Mouse (Mus musculus) liver, adult (tissue): ENCODE data around the gene Bcl11b.

Source experiments
- GATA4 ChIP-seq: IDR thresholded peaks from 2 replicates; pipeline ENCODE4 v1.6.1; 2014; ENCODE audit warnings: mild to moderate bottlenecking, low read length; ENCODE audit not compliant: insufficient replicate concordance

Gene Bcl11b

DNA sequence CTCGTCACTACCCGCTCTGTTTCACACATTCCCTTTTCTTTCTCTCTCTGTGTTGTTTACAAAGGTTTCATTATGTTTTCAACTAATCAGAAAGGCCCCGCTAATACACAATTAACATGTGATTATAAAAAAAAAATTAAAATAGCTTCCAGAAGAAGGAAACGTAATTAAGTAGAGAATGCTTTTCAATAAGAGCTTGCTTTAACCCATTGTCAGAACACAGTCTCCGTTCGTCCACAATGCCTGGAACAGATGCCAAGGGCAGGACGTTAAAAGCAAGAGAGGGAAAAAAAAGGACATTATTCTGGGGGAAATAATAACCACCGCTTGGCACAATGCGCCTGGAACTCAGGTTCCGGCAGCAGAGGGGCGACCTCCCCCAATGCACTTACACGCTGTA is 71.3 kb downstream of the Bcl11b start:
- no peak for TF ChIP-seq GATA4

DNA sequence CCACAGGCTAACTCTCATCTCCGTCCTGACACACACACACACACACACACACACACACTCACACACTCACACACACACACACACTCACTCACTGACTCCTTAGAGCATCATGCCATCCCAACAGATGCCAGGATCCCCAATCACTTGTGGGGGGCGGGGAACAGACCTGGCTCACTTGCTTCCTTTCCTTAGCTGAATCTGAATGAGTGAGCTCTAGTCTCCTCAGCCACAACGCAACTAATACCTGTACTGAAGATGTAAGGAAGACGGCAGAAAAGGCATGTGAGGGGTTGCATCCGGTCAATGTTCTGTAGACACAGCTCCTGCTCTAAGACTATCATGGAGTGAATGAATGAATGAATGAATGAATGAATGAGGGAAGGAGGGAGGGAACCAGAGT is 71.9 kb downstream of the Bcl11b start:
- TF ChIP-seq GATA4, result no peak

DNA sequence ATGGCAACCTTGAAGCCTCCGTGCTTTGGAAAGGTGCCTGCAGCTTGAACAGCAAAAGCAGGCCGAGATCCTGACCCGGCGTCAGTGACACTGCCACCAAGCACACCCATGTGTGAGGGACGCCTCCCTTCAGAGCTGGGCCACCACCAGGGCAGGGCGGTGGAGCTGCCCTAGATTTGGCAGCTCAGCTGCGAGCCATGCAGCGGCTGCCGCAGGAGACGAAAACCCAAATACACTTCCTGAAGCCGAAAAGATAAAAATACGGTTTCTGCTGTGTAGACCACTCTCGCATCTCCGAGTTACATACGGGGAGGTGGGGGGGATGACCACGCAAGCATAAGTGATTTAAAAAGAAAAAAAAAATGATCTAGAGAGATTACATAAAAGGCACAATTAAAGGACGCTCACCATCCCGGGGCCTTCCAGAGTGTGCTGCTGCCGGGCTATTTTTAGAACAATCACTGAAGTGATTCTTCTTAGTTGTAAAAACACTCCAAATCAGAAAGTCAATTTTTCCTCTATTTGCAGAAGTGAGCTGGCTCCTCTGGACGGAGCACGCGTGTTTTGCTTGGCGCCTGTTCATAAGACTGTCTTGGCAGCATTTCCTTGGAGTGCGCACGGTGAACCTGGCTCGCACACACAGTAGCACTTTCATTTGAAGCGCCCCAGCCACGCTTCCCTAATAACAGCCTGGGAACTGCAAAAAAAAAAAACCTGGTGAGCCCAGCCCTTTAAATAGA is 72.6 kb downstream of the Bcl11b start:
- no peak for TF ChIP-seq GATA4

DNA sequence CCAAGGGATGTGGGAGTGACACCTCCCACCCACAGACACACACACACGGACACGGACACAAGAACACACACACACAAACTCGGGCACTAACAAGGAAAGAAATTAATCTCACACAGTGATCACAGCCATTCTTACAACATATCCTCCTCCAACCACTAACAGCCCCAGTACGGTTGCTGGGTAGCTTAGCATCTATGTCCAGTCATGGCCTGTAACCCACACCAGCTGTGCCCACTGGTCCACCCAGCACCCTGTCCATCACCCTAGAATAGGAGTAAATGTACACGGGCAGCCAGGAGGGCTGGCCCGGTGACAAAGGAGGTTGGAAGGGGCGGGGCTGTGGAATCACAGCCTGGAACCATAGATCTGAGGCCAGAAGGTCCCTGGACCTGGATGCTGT is 74.5 kb downstream of the Bcl11b start:
- no peak for TF ChIP-seq GATA4

DNA sequence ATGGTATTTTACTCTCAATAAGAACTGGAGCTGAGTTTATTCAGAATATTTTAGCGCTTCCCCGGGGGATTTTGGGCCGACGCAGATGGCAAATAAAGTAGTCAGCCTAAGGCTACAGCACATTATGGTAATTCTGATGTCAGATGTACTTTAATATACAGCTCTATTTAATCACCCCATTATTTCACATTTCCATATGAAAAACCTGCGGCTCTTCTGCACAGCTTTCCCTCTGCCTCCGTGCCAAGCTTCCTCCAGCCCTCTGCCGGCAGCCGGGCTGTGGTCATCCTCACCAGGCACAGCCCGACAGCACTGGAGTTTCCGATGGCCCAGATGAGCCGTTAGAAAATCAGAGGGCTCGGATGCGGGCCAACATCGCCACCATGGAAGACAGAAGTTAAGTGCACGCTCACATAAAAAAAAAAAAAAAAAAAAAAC is 74.9 kb downstream of the Bcl11b start:
- TF ChIP-seq GATA4, result no peak

DNA sequence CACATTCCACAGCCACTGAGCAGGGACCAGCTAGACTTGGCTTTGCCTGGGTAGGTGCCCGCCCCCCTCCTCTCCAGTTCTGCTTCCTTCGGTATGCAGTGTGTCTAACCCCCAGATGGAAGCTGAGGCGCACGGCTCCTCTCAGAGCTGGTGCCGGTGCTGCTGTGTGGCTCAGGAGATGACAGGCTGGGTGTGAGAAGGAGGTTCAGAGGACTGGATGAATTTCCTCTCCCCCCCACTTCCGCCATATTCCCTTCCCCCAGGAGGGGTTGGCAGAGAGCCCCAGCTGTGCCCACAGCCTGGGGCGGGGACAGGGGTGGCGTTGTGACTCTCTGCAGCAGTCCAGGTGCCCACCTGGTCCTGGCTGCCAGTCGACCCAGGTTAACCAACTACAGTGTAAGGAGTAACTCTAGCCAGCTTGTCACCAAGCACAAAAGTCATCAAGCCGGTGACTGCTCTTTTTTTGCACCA is 75.4 kb downstream of the Bcl11b start:
- TF ChIP-seq GATA4, result no peak

DNA sequence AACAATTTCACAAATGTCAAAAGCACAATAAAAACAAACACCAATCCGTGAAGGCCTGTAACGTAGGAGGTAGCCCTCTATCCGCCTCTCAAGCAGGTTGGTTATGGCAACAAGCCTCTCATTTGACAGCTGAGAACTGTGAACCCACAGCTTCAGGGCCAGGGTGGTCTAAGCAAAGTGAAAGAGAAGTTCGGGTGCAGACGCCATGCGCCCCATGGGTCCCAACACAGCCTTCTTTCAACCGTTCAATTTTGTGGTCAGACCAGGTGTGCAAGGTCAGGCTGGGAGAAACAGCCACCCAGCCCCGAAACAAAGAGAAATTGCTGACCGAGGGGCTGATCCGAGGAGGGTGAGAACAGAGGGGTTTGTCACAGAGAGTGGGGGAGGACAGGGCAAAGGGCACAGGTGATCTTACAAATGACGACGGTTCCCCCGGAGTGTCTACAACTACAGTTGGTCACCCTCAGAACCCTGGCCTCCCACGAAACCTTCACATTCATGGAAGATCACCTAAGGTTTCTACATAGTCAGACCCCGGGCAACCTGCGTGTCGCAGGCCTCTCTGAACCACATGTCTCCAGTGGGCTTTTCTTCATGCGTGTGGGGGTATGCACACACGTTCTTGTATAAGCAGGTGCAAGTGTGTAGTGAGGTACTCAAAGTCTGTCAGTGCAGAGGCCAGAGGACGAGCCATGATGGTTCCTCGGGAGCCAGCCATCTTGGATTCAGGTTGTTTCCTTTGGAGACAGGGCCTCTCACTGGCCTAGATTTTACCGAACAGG is 77.1 kb downstream of the Bcl11b start:
- TF ChIP-seq GATA4, result no peak

DNA sequence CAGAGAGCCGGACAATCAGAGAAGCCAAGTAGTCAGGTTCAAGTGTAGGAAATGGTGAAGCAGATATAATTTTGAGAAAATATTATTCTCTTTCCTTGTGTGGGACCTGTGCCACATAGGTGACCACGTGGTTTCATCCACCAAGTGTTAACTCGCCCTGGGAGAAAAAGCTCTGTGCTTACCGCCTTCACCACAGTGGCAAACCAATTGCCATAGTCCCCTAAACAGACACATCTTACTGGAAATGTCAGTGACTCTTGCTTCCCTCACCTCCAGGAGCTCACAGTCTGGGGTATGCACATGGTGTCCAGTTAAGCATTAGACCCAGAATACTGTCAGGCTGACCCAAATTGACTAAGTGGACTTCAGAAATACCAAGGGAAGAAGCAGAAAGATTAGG is 78.7 kb downstream of the Bcl11b start:
- TF ChIP-seq GATA4, result no peak

DNA sequence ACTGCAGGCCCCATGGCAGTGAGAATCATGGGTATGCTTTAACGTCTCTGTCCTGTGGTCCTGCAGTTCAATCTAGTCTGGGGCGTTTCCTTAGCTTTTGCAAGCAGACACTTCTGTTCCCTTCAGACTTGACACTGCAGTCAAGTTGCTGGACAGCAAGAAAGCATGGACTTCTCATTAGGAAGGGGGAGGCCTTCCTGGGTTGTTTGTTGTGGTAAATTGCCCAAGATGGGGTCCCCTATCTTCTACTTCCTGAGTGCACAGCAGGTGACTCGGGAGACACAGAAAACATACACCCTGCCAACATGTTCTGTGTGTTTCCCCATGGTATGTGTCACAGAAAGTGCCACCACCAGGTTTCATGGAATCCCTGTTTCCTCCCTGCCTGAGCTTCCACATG is 79.4 kb downstream of the Bcl11b start:
- no peak for TF ChIP-seq GATA4

DNA sequence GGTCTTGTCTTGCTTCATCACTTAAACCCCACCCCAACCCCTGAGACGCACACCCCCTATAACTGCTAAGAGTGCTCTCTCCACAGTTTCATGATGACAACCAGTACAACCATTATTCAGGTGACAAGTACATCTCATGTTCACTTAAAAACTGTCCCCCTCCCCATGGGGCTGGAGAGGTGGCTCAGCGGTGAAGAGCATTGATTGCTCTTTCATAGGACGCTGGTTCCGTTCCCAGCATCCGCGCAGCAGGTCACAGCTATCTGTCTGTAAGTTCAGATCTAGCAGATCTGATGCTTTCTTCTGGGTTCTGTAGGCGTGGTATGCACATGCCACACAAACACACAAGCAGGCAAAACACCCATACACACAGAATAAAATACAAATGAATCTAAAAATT is 81.2 kb downstream of the Bcl11b start:
- no peak for TF ChIP-seq GATA4

DNA sequence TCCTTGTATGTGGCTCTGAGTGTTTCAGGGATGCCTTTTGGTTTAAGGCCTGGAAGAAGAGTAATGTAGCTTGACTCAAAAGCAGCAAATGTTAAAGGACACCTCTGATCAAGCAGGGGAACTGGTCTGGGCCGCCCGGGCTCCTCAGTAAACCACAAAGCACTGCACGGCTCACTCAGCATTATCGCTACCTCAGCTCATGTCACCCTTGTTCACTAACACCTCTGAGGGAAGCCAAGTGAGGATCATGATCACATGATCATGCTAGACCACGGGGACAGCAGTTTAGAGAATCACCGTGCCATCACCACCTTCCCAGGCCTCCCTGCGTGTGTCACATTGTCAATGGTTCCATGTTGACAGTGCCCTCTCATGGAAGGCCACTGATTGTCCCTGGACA is 81.8 kb downstream of the Bcl11b start:
- no peak for TF ChIP-seq GATA4

DNA sequence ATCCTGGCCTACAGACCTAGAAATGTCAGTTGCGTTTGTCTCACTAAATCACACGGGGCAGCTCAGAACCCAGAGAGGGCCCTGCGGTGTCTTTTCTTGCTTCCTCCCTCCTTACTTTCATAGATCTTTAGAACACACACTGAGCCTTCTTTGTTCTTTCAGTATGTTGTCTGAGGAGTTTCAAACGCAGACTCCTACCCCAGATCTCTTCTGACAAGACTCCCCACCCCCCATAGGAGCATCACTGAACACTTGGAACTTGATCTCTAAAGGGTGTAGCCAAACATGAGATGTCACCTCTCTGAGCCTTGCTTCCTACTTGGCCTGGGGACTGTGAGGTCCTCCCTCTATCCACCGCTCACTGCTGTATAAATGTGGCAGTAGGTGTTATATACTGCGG is 82.2 kb downstream of the Bcl11b start:
- TF ChIP-seq GATA4, result no peak

DNA sequence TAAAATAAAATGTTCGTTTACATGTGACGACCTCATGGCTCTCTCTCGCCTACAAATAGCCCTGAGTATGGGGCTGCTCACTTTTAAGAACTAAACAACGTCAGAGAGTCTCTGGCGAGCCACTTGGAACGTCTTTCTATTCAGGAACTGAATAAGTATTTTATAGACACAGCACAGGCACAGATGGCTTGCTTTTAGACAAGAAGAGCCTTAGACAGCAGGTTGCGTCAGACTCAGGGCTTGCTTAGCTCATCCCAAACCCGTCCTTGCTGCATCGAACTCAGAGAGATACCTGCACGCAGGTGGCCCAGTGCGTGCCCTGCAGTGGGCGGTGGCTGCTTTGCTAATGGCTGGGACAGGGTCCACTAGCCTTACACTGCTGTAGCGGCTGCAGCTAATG is 82.7 kb downstream of the Bcl11b start:
- no peak for TF ChIP-seq GATA4

DNA sequence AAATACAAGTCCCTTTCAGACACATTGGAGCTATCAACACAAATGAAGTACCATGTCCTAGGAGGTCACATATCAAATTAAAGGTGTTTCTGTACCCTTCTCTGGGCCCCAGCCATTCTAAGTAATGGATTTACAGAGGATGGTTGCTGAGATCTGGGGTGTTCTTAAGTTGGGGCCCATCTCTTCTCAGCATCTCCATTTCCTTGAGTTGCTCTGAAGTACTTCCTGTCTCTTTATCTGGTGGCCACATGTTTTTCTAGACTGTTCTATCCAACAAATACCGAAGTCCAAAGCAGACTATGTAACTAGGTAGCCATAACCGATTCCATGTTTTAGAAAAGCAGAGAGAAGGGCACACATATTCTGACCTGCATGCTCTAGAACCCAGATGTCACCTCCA is 83.3 kb downstream of the Bcl11b start:
- no peak for TF ChIP-seq GATA4

DNA sequence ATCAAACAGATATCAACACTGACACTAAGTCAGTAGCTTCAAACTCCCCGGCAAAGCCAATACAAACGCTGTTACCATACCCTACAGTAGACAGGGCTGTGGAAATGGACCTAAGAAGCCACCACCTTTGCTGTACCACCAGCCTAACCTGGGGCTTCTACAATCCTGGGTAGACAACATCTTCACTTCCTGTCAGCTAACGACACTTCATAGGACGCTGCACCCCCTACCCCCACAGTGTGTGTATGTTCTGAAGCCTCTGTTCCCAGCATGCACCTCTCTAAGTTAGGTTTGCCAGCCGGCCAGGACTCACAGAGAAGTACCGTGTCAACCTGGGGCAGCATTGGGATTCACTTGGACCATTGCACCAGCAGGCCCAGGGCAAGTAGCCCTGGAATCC is 84.6 kb downstream of the Bcl11b start:
- no peak for TF ChIP-seq GATA4

DNA sequence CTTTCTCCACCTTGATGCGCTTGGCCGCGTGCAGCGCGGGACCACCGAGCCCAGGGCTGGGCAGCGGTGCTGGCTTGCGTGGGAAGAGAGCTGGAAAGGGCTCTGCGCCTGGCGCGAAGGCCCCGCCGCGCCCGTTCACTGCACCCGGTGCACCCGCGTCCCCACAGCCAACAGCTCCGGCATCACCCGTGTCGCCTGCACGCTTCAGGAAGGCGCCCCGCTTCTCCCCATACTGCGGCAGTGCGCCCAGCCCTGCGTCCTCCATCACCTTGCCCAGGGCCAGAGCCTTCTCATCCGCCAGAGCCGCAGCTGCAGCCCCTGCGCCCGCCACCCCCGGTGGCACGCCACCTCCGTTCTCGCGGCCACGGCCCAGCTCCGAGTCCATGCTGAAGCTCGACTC is 87.4 kb downstream of the Bcl11b start:
- no peak for TF ChIP-seq GATA4
